Mouse (Mus musculus) limb, embryonic 14.5 days (tissue): ENCODE data around the gene Adat1. TPM values are rescaled to one million over a fixed set of nuclear protein-coding genes. Genes with fewer than 3 reads are reported as not detected.

Source experiments
- ATAC-seq: fragments of 200-750 bp; cut with Nextera tagmentation; 2 replicates; pipeline ENCODE4 v1.8.0; 2017; ENCODE audit warnings: low read depth, moderate number of reproducible peaks, moderate TSS enrichment; ENCODE audit not compliant: low FRiP score
- DNase-seq: peaks from one replicate; pipeline ENCODE4 v3.0.0-alpha.2; 2015; ENCODE audit warnings: low spot score
- H3K27ac ChIP-seq: fragments of 300-500 bp; sonication (generic); replicated peaks from 2 replicates; pipeline ENCODE4 v1.5.1; 2014; ENCODE audit warnings: low read depth, mild to moderate bottlenecking, low read length, moderate library complexity, mixed read lengths
- H3K27me3 ChIP-seq: fragments of 300-500 bp; sonication (generic); 2 replicates; pipeline ENCODE4 v1.6.1; 2014; ENCODE audit warnings: low read length, mixed read lengths; ENCODE audit not compliant: control insufficient read depth, insufficient read depth
- H3K36me3 ChIP-seq: fragments of 300-500 bp; sonication (generic); 2 replicates; pipeline ENCODE4 v1.6.1; 2014; ENCODE audit warnings: mild to moderate bottlenecking, low read length, moderate library complexity, mixed read lengths; ENCODE audit not compliant: control insufficient read depth, insufficient read depth
- H3K4me1 ChIP-seq: fragments of 300-500 bp; sonication (generic); 2 replicates; pipeline ENCODE4 v1.6.1; 2014; ENCODE audit warnings: antibody characterized with exemption, low read length, mixed read lengths; ENCODE audit not compliant: control insufficient read depth, insufficient read depth
- H3K4me2 ChIP-seq: fragments of 300-500 bp; sonication (generic); replicated peaks from 2 replicates; pipeline ENCODE4 v1.6.1; 2014; ENCODE audit warnings: low read depth, mild to moderate bottlenecking, low read length, moderate library complexity; ENCODE audit not compliant: severe bottlenecking
- H3K4me3 ChIP-seq: fragments of 300-500 bp; sonication (generic); replicated peaks from 2 replicates; pipeline ENCODE4 v1.5.1; 2014; ENCODE audit warnings: low read length
- H3K9ac ChIP-seq: fragments of 300-500 bp; sonication (generic); 2 replicates; pipeline ENCODE4 v1.6.1; 2014; ENCODE audit warnings: mild to moderate bottlenecking, low read depth, low read length, moderate library complexity; ENCODE audit not compliant: severe bottlenecking
- H3K9me3 ChIP-seq: fragments of 300-500 bp; sonication (generic); 2 replicates; pipeline ENCODE4 v1.6.1; 2016; ENCODE audit warnings: low read length; ENCODE audit not compliant: control insufficient read depth
- POLR2A ChIP-seq: fragments of 200-500 bp; IDR thresholded peaks from 2 replicates; pipeline ENCODE4 v1.8.0; 2012; ENCODE audit warnings: inconsistent platforms, mild to moderate bottlenecking, moderate library complexity, borderline replicate concordance; ENCODE audit not compliant: insufficient read depth, insufficient read length; ENCODE audit errors: extremely low read depth
- WGBS: fragments of 180-500 bp; shearing (Covaris S2); extraction: QIAGEN DNeasy Blood & Tissue Kit; methylation state at CpG from one replicate; pipeline ENCODE4 v1.1.7; 2014; 5-methylcytosine and 5-hydroxymethylcytosine counted together
- polyA plus RNA-seq, 2 experiments: library from polyadenylated mRNA; depleted of rRNA in 1 of 2; stranded (reverse) in 1 of 2; unstranded in 1 of 2; fragments of >200 nt; fragmentation: Nextera tagmentation in 1 of 2; extraction: Ambion mirVana in 1 of 2; gene quantifications; 2 replicates each; pipeline versions ENCODE4 v1.2.1 to v1.2.3; 2012 to 2014

Gene Adat1
- polyA plus RNA-seq, 2 experiments = 6.1 to 12.2 TPM

DNA sequence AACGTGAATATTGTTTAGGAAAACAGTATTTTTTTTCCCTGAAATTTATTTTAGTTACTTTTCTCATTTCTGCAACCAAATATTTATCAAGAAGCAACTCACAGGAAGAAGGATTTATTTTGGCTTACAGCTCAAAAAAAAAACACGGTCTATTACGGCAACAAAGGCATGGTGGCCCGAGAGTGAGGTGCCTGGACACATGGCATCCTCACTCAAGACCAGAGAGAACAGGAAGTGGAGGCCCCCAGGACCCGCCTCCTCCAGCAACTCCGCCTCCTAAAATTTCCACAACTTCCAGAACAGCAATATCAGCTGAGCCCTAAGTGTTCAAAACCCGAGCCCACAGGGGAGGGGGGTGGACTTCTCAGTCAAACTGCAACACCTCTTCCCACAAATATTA, 37.4 kb upstream of the Adat1 start:
- no peaks in the 10 kb centered on the region for H3K4me1 ChIP-seq
- H3K27ac ChIP-seq = no peak overlapping the region
- no peak for TF ChIP-seq POLR2A
- H3K4me2 ChIP-seq = no peak overlapping the region
- no peak overlapping the region for H3K4me3 ChIP-seq
- H3K9me3 ChIP-seq = no peaks in the 10 kb centered on the region
- no peaks in the 10 kb centered on the region for H3K36me3 ChIP-seq
- H3K27me3 ChIP-seq = no peaks in the 10 kb centered on the region
- H3K9ac ChIP-seq = no peak overlapping the region
- no peak for ATAC-seq
- WGBS = 84% methylated on average over 7 of the region's 7 CpGs
- DNase-seq = no peak

GRCm38 (mm10) chr8:112014936-112015335, 22.8 kb upstream of the Adat1 start, which contains the start of gene Gm6793:
Gene Gm6793 (minus strand): TSS chr8:112015036.
- H3K4me1 ChIP-seq = peaks cover 18% of the 10 kb centered on the region
- H3K27me3 ChIP-seq = no peaks in the 10 kb centered on the region
- no peak within 1 kb of the TSS for H3K4me2 ChIP-seq
- no peaks in the 10 kb centered on the region for H3K9me3 ChIP-seq
- no peak for TF ChIP-seq POLR2A
- H3K27ac ChIP-seq = no peak within 1 kb of the TSS
- WGBS = 96% methylated on average over 11 of the region's 11 CpGs
- H3K9ac ChIP-seq = no peak within 1 kb of the TSS
- no peak for ATAC-seq
- DNase-seq = no peak
- H3K36me3 ChIP-seq = peaks cover 37% of the 10 kb centered on the region
- H3K4me3 ChIP-seq = no peak within 1 kb of the TSS

- peak overlapping the region; percentile 75 for H3K4me2 ChIP-seq
- H3K27ac ChIP-seq = peak overlapping the region; percentile 59
- H3K9ac ChIP-seq = peak overlapping the region; percentile 76
- under 1% methylated on average over 40 of the region's 40 CpGs for WGBS
- no peak for TF ChIP-seq POLR2A
- H3K4me1 ChIP-seq = peaks cover 18% of the 10 kb centered on the region
- no peaks in the 10 kb centered on the region for H3K27me3 ChIP-seq
- peak overlapping the region; percentile 80 for H3K4me3 ChIP-seq
- DNase-seq (peak; percentile 15), ATAC-seq (peak; percentile 31)
- H3K36me3 ChIP-seq = peaks cover 16% of the 10 kb centered on the region
- no peaks in the 10 kb centered on the region for H3K9me3 ChIP-seq
Observed at GRCm38 (mm10) chr8:112011816-112012242, 19.7 kb upstream of the Adat1 start.

DNA sequence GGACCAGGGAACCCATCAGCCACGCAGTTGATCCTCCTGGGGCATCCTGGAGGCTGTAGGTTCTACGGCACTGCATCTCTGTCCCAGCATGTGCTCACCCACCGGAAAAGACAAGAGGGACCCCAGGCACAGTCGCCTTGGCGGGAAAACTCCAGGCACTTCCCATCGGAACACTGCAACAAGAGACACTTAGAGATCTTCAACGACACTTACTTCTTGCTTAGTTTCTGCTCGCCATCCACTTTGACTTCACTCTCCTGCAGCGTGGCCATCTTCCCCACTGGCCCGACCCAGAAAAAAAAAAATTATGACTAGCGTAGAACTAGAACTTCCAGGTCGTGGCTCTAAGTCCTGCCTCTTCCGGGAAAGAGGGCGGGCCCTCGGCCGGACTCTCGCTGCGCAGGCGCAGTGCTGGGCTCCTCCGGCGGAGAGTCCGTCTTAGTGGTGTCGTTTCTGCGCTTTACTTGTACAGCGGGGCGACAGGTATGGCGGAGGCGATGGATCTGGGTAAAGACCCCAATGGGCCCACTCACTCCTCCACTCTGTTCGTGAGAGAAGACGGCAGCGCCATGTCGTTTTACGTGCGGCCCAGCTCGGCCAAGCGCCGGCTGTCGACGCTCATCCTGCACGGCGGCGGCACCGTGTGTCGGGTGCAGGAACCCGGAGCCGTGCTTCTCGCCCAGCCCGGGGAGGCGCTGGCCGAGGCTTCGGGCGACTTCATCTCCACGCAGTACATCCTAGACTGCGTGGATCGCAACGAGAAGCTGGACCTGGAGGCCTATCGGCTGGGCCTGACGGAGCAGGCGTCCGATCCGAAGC, 19.1 kb upstream of the Adat1 start, which contains the start of the genes Kars and Terf2ip:
Gene Kars (minus strand): TSS at position 327 of the 819 bp plus-strand sequence.
Gene Terf2ip (plus strand): TSS at position 402 of the 819 bp plus-strand sequence.
- WGBS = under 1% methylated on average over 61 of the region's 61 CpGs
- Histone ChIP-seq H3K9ac (peak within 1 kb of the TSS; percentile 76), H3K4me2 (peak within 1 kb of the TSS; percentile 78), H3K9me3 (no peaks in the 10 kb centered on the region), H3K27me3 (no peaks in the 10 kb centered on the region), H3K4me1 (peaks cover 18% of the 10 kb centered on the region), H3K4me3 (peak within 1 kb of the TSS; percentile 80), H3K36me3 (peaks cover 15% of the 10 kb centered on the region), H3K27ac (peak within 1 kb of the TSS; percentile 72)
- peak; percentile 94 for DNase-seq
- TF ChIP-seq POLR2A = peak; percentile 91
- ATAC-seq = peak; percentile 93

DNA sequence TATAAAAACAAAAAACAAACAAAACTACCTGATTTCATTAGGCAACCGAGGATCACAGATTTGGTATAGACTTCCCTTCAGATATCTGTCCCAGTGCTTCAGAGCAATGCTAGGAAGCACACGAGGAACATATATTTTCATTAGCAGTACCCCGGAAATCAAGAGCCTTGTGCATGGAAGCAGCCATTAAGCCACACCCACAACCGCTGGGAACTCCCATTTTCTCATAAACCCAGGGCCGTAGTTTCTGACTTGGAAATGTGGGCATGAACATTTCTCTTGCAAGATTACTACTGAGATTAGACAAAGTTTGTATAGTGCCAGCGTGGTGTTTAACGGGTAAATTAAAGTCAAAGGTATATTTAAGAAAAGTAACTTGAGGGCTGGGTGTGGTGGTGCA, 17.5 kb upstream of the Adat1 start:
- TF ChIP-seq POLR2A = no peak
- H3K4me1 ChIP-seq = peaks cover 18% of the 10 kb centered on the region
- no peak overlapping the region for H3K4me2 ChIP-seq
- WGBS = 92% methylated on average over 7 of the region's 7 CpGs
- H3K27me3 ChIP-seq = no peaks in the 10 kb centered on the region
- no peak overlapping the region for H3K27ac ChIP-seq
- no peak for ATAC-seq
- peaks cover 27% of the 10 kb centered on the region for H3K36me3 ChIP-seq
- H3K9me3 ChIP-seq = no peaks in the 10 kb centered on the region
- DNase-seq = no peak
- no peak overlapping the region for H3K9ac ChIP-seq
- H3K4me3 ChIP-seq = no peak overlapping the region; the same call in 1 of the 2 replicates
